Mouse (Mus musculus) left cerebral cortex, adult 2 months (tissue): Measurements from ENCODE around the gene Ifitm1. TPM values are rescaled to one million over a fixed set of nuclear protein-coding genes. Genes with fewer than 3 reads are reported as not detected.

Source experiments
- DNase-seq, 2 experiments: peaks; one replicate each; pipeline ENCODE4 v3.0.0; 2021 to 2022; ENCODE audit warnings: low spot score in 2 of 2, mixed read lengths in 1 of 2; ENCODE audit errors: extremely low spot score in 1 of 2
- H3K27ac ChIP-seq: fragments of 200-600 bp; 2 replicates; pipeline ENCODE4 v1.8.1; 2022
- H3K4me3 ChIP-seq: fragments of 200-600 bp; 2 replicates; pipeline ENCODE4 v1.8.1; 2022
- CTCF ChIP-seq: fragments of 200-600 bp; IDR thresholded peaks from 2 replicates; pipeline ENCODE4 v1.8.1; 2022; ENCODE audit warnings: antibody characterized with exemption, mild to moderate bottlenecking, moderate library complexity
- intact Hi-C: fragments of 180-260 bp; cut with DNase I; formaldehyde crosslinking; loops from one replicate; pipeline ENCODE4 v1.15.1; 2025
- total RNA-seq, 2 experiments: library from RNA; stranded (reverse); gene quantifications; 2 replicates each; pipeline ENCODE4 v1.2.3; 2021

Gene Ifitm1
- total RNA-seq, 2 experiments from 2014 or later: 3.7 to 5.8 TPM

- DNase-seq: no peak
- intact Hi-C loops: no loop called here
- TF ChIP-seq CTCF: no peak
Measured at GRCm38 (mm10) chr7:140991117-140991689, 24.2 kb downstream of the Ifitm1 start.

GRCm38 (mm10) chr7:140997817-140998216 lies 30.8 kb downstream of the Ifitm1 start:
- no peak for DNase-seq
- Histone ChIP-seq H3K4me3 (no peak overlapping the region), H3K27ac (no peak overlapping the region)
- intact Hi-C loops: no loop called here
- no peak for TF ChIP-seq CTCF

More at GRCm38 (mm10) chr7:140991117-140991689, 24.2 kb downstream of the Ifitm1 start:
- Histone ChIP-seq H3K4me3 (no peak overlapping the region), H3K27ac (no peak overlapping the region)

GRCm38 (mm10) chr7:140998853-140999700 lies 32.1 kb downstream of the Ifitm1 start:
- Histone ChIP-seq H3K27ac (no peak overlapping the region), H3K4me3 (no peak overlapping the region)
- intact Hi-C loops: no loop called here
- TF ChIP-seq CTCF: no peak
- DNase-seq: no peak

GRCm38 (mm10) chr7:141000881-141001708 lies 34.1 kb downstream of the Ifitm1 start:
- no peak overlapping the region for H3K4me3 ChIP-seq
- no peak for DNase-seq
- intact Hi-C loops: no loop called here
- TF ChIP-seq CTCF: no peak
- H3K27ac ChIP-seq: no peak overlapping the region

GRCm38 (mm10) chr7:141003248-141004010 lies 36.4 kb downstream of the Ifitm1 start:
- Histone ChIP-seq H3K27ac (no peak overlapping the region), H3K4me3 (no peak overlapping the region)
- TF ChIP-seq CTCF: no peak
- DNase-seq: no peak
- intact Hi-C loops: no loop called here

- Histone ChIP-seq H3K27ac (no peak overlapping the region), H3K4me3 (no peak overlapping the region)
- TF ChIP-seq CTCF: no peak
- no peak for DNase-seq
- intact Hi-C loops: loop anchor here (5.0 kb wide), 1 partner anchor 49 kb away; the partner anchor contains the start of genes Gm45717 and Ifitm2
Measured at GRCm38 (mm10) chr7:141006446-141006845, 39.4 kb downstream of the Ifitm1 start.

GRCm38 (mm10) chr7:141006914-141007313 lies 39.9 kb downstream of the Ifitm1 start:
- DNase-seq: peak in 1 of 2 experiments; percentile 20
- TF ChIP-seq CTCF: no peak
- no peak overlapping the region for H3K4me3 ChIP-seq
- intact Hi-C loops: loop anchor here (5.0 kb wide), 1 partner anchor 50 kb away; the partner anchor contains the start of genes Gm45717 and Ifitm2
- H3K27ac ChIP-seq: no peak overlapping the region

- TF ChIP-seq CTCF: peak; percentile 11
- Histone ChIP-seq H3K4me3 (no peak overlapping the region), H3K27ac (no peak overlapping the region)
- intact Hi-C loops: loop anchor here (5.0 kb wide), 1 partner anchor 51 kb away; the partner anchor contains the start of genes Gm45717 and Ifitm2
- DNase-seq: no peak
Measured at GRCm38 (mm10) chr7:141008312-141008761, 41.3 kb downstream of the Ifitm1 start.

- Histone ChIP-seq H3K27ac (no peak overlapping the region), H3K4me3 (no peak overlapping the region)
- TF ChIP-seq CTCF: peak; percentile 90
- intact Hi-C loops: loop anchor here (1.0 to 5.0 kb wide), 2 partner anchors 38 to 52 kb away; partner anchors contain the start of genes Gm45717 and Ifitm2
- peak; percentile 27 to 35 for DNase-seq
Measured at GRCm38 (mm10) chr7:141008938-141009660, 42.1 kb downstream of the Ifitm1 start.

- no peak overlapping the region for H3K27ac ChIP-seq
- TF ChIP-seq CTCF: no peak
- DNase-seq: no peak
- intact Hi-C loops: loop anchor here (1.0 to 5.0 kb wide), 2 partner anchors 38 to 52 kb away; partner anchors contain the start of genes Gm45717 and Ifitm2
- H3K4me3 ChIP-seq: no peak overlapping the region
Measured at GRCm38 (mm10) chr7:141009665-141010064, 42.6 kb downstream of the Ifitm1 start.
